Mouse (Mus musculus): ENCODE data around the gene Nr2f6.
"Not testable (repeated sequence)": the region's sequence is repeated elsewhere in the genome, so short reads cannot be mapped to it uniquely, and the experiment has no call there.

Gene Nr2f6

DNA sequence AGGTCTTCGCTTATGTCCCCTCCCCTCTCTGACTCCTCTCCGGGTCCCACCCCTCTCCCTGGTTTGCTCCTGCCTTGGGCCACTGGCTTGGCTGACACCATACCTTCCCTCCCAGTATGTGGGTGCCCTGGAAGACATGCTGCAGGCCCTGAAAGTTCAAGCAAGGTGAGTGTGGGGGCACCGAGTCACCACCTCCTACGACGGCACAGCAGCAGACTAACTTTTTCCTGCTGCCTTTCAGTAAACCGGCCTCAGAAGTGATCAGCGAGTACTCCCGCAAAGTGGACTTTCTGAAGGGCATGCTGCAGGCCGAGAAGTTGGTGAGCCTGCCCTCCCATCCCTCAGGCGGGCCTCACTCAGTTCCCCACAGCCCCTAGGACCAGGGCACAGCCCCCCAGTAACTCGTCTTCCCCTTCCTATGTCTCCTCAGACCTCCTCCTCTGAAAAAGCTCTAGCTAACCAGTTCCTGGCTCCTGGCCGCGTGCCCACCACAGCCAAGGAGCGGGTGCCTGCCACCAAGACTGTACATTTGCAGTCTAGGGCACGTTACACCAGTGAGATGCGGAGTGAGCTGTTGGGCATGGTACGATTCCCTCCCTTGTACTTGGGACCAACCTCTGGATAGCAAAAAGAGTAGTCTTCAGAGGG lies 14.1 kb downstream of the Nr2f6 start:
- no peak for DNase-seq (ENCODE audit: low read depth)

- DNase-seq (ENCODE audit: low read depth), result peak; percentile 99
These were observed 14.8 kb downstream of the Nr2f6 start, which contains the start of gene Use1 for GRCm38 (mm10) chr8:71366771-71367528. Use1 (plus strand) TSS chr8:71366848.

DNA sequence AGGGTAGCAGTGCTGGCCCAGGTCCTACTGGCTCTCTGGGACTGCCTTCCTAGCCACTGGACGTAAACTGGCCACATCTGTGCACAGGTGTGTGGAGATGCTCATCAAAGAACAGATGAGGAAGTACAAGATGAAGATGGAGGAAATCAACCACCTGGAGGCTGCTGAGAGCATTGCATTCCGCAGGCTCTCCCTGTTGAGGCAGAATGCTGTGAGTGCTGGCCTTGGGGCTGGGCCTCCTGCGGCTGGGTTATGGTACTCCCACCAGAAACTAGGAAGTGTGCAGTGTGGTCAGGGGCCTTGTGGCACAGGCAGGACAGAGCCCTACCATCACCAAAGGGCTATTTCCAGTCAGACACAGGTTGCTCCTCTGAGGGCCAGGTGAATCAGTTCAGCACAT lies 23.7 kb downstream of the Nr2f6 start:
- no peak for DNase-seq (ENCODE audit: low read depth)

- no peak for DNase-seq (ENCODE audit: low read depth)
These were observed 30.2 kb downstream of the Nr2f6 start for GRCm38 (mm10) chr8:71351520-71351919.

- DNase-seq (ENCODE audit: low read depth), result no peak
These were observed 30.6 kb downstream of the Nr2f6 start for GRCm38 (mm10) chr8:71351117-71351516.

DNA sequence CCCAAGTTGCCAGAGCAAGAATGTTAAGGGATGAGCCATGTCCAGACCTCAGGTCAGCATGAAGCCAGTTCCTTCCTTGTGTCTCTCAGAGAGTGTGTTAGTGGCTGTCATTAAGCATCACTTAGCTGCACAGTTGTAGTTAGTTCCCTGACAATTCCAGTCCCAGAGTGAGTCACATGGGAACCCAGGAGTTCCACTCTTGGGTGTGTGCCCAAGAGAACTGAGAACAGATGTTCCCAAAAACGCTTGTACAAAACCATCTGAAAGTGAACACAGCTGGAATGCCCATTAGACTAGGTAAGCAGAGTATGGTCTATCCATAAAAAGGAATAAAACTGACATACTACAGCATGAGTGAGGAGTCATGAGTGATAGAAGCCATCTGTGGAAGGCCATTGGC lies 35.2 kb downstream of the Nr2f6 start:
- DNase-seq (ENCODE audit: low read depth), result no peak

GRCm38 (mm10) chr8:71340625-71341024 lies 41.1 kb downstream of the Nr2f6 start:
- DNase-seq (ENCODE audit: low read depth), result peak; percentile 69

- not testable (repeated sequence) for DNase-seq (ENCODE audit: low read depth)
These were observed 43.9 kb downstream of the Nr2f6 start for GRCm38 (mm10) chr8:71337834-71338233.

- DNase-seq (ENCODE audit: low read depth), result peak; percentile 69
These were observed 56.9 kb downstream of the Nr2f6 start for GRCm38 (mm10) chr8:71324848-71325247.

Data from 416B (cell line).